Mouse (Mus musculus): ENCODE measurements around the gene Actr3b.

DNA sequence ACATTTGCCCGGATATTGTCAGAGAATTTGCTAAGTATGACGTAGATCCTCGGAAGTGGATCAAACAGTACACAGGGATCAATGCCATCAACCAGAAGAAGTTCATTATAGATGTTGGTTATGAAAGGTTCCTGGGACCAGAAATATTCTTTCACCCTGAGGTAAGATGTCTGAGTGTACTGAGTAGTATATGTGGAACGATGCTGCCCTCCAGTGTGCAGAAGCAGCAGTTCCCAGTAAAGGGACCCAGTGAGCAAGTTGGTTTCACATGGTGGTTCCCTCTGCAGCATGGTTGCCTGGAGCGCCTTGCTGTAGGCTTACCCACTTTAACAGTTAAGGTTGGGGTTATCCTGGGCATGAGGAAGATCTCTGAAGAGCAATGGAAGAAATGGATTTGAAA, 71.8 kb downstream of the Actr3b start:
- peak; percentile 76 for TF ChIP-seq CTCF (IDR thresholded peaks at IDR 0.05)
- no peak for TF ChIP-seq EP300 (IDR thresholded peaks at IDR 0.05)
